Mouse (Mus musculus): ENCODE measurements around the gene Zfp319.

DNA sequence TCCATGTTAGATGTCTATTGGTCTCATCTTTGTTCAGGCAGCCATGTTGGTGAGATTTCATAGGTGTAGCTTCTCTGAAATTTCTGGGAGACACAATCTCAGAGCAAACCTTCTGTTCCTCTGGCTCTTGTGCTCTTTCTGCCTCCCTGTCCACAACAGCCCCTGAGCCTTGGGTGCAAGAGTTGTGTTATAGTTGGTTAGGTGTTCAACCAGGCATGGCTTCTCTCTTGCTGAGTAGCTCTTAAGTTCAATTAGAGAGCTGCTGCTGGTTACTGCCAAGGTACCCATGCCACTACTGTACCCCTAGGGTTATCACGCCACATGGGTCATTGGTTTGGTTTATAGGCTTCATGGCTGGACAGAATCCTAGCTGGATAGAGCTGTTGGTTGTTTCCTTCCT, 16.4 kb downstream of the Zfp319 start:
- TF ChIP-seq CTCF (IDR thresholded peaks at IDR 0.05; ENCODE audit: borderline replicate concordance, extremely low read depth, insufficient read depth, insufficient read length) (no peak), POLR2A (IDR thresholded peaks at IDR 0.05; ENCODE audit: borderline replicate concordance, extremely low read depth, insufficient read depth, insufficient read length, poor library complexity, severe bottlenecking) (no peak)

Data from brain, embryonic 14.5 days (tissue).